Mouse (Mus musculus) urinary bladder, adult 2 months (tissue): ENCODE results near the gene Plau. TPM values are rescaled to one million over a fixed set of nuclear protein-coding genes. Genes with fewer than 3 reads are reported as not detected.

Source experiments
- DNase-seq: peaks from one replicate; pipeline ENCODE4 v3.0.0; 2022; ENCODE audit warnings: low spot score
- polyA plus RNA-seq: library from polyadenylated mRNA; depleted of rRNA; stranded (reverse); fragments of >200 nt; gene quantifications from 2 replicates; pipeline ENCODE4 v1.2.3, GENCODE M21; 2012

Plau gene
- polyA plus RNA-seq, 1 experiment: 80.6 TPM

- no peak for DNase-seq
Observed at GRCm38 (mm10) chr14:20844671-20845576, 8.5 kb downstream of the Plau start.

- DNase-seq: no peak
Observed at GRCm38 (mm10) chr14:20845577-20846088, 9.2 kb downstream of the Plau start.

- DNase-seq: no peak
Observed at GRCm38 (mm10) chr14:20846214-20846613, 9.8 kb downstream of the Plau start.

- DNase-seq: no peak
Observed at GRCm38 (mm10) chr14:20847637-20848129, 11.2 kb downstream of the Plau start.

GRCm38 (mm10) chr14:20849753-20850152 is 13.3 kb downstream of the Plau start:
- no peak for DNase-seq

GRCm38 (mm10) chr14:20850498-20850897 is 14.0 kb downstream of the Plau start:
- no peak for DNase-seq

- no peak for DNase-seq
Observed at GRCm38 (mm10) chr14:20851776-20852175, 15.3 kb downstream of the Plau start.

GRCm38 (mm10) chr14:20861152-20861551 is 24.7 kb downstream of the Plau start:
- no peak for DNase-seq

GRCm38 (mm10) chr14:20861559-20861958 is 25.1 kb downstream of the Plau start:
- no peak for DNase-seq

- DNase-seq: no peak
Observed at GRCm38 (mm10) chr14:20863306-20864065, 27.0 kb downstream of the Plau start.

GRCm38 (mm10) chr14:20864192-20864591 is 27.7 kb downstream of the Plau start:
- DNase-seq: no peak

GRCm38 (mm10) chr14:20865604-20866003 is 29.1 kb downstream of the Plau start:
- DNase-seq: no peak

GRCm38 (mm10) chr14:20866365-20866764 is 29.9 kb downstream of the Plau start:
- DNase-seq: no peak

- DNase-seq: no peak
Observed at GRCm38 (mm10) chr14:20870110-20870509, 33.6 kb downstream of the Plau start.

GRCm38 (mm10) chr14:20871495-20871894 is 35.0 kb downstream of the Plau start:
- DNase-seq: no peak

- peak; percentile 75 for DNase-seq
Observed at GRCm38 (mm10) chr14:20873307-20873706, 36.8 kb downstream of the Plau start.

GRCm38 (mm10) chr14:20873931-20874330 is 37.5 kb downstream of the Plau start:
- no peak for DNase-seq

GRCm38 (mm10) chr14:20884691-20885090 is 48.2 kb downstream of the Plau start:
- DNase-seq: no peak

- no peak for DNase-seq
Observed at GRCm38 (mm10) chr14:20885091-20885888, 48.8 kb downstream of the Plau start.

GRCm38 (mm10) chr14:20886266-20886665 is 49.8 kb downstream of the Plau start:
- DNase-seq: no peak

GRCm38 (mm10) chr14:20887541-20888085 is 51.2 kb downstream of the Plau start:
- no peak for DNase-seq
